Mouse (Mus musculus) G1E-ER4 (cell line): Measurements from ENCODE around the gene Dpp10. TPM values are rescaled to one million over a fixed set of nuclear protein-coding genes. Genes with fewer than 3 reads are reported as not detected.

ENCODE experiments used
- GATA1 ChIP-seq: IDR thresholded peaks from one replicate; pipeline ENCODE4 v1.8.0; 2012; ENCODE audit warnings: low read length, inconsistent platforms
- polyA plus RNA-seq: library from polyadenylated mRNA; stranded (reverse); fragments of >175 nt; gene quantifications from 2 replicates; pipeline ENCODE4 v1.2.3, GENCODE M21; 2012

Dpp10 gene
- polyA plus RNA-seq, result not detected in 2 replicates

GRCm38 (mm10) chr1:124044925-124045640, at the start of gene Dpp10:
Dpp10 (minus strand) TSS chr1:124045559.
- no peak for TF ChIP-seq GATA1

DNA sequence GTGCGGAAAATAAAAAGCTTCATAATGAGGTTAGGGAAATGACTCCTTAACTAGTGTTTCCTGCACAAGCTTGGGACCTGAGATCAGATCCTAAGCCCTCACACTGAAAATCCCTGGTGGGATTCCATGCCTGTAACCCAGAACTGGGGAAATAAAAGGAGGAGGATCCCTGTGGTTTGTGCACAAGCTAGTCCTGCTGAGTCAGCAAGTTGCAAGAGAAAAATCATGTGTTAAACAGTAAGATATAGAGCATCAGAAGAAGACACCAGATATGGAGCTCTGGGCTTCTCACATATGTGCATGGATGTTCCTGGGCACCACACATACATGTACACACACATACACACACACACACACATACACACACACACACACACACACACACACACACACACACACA, 3.2 kb upstream of the Dpp10 start:
- TF ChIP-seq GATA1, result no peak

DNA sequence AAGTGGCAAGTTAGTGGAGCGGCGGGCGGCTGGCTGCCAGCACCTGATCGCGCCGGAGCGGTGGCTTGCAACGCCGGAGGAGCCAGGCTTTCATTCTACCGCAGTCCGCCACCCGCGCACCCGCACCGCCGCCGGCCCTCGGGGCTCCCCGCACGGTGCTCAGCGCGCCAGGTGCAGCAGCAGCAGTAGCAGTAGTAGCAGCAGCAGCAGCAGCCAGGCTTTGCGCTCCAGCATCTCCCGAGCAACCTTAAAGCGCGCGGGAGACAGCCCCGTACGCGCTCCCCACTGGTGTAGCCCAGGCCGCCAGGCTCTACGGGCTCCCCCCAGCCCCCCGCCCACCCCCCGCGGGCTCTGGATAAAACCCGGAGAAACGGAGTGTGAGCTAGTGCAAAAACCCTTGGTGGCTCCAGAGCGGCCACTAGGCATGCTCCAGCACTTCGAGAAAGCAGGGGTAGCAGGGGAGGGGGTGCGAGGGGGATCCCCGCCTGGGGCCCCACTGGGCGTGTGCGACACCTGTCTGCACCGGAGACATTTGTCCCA, 472 bp upstream of the Dpp10 start:
- TF ChIP-seq GATA1, result no peak

DNA sequence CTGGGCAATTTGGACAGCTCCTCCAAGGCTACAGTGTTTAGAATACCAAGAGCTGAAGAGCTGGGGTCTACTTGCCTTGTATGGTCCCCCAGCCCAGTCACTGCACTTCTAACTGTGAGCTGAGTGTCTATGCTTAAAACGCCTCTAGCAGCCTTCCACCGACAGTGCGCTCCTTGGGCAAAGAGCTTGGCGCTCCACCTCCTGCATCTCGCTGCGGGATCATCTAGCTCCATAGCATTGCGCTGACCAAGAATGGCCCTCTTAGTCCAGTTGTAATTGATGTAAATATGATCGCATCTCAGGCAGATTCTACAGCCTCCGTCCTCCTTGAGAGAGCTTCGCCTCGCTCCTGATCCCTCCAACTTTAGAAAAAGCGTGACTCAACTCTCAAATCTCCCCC, 1.2 kb downstream of the Dpp10 start:
- no peak for TF ChIP-seq GATA1

DNA sequence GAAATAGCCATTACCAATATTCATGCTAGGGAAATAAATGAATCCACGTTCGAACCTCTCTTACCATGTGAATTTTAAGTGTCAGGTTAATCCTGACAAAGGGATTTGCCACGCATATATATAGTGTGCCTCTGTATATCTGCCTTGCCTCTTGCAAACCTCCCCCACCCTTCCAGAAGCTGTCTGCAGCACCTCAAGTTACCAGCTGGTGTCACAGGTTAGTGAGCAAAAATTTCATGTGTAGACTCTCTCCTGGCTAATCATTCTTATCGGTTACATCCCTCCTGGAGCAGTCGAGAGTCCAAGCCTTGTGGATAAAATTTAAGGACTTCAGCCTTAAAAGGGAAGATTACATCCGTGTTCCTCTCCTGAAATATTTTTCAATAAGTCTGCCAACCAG, 1.9 kb downstream of the Dpp10 start:
- no peak for TF ChIP-seq GATA1

DNA sequence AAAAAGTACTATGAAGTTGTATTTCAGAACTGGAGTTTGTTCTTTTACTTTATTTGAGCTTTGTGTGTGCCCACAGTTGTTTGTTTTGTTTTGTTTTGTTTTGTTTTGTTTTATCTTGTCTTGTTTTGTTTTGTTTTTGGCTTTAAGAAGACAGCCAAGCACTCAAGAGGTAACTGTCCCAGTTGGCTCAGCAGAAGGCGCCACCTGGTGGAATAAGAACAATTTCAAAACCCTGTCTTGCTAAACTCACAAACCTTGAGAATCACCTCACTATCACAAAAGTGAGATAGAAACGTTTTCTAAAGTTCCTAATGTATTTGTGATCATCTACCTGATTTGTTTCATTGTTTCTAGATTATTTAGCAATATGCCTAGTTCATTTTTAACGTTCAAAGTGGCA, 3.8 kb downstream of the Dpp10 start:
- TF ChIP-seq GATA1, result no peak

- TF ChIP-seq GATA1, result no peak
Measured at GRCm38 (mm10) chr1:124035306-124035990, 9.9 kb downstream of the Dpp10 start.

- TF ChIP-seq GATA1, result no peak
Measured at GRCm38 (mm10) chr1:124032677-124033076, 12.7 kb downstream of the Dpp10 start.

DNA sequence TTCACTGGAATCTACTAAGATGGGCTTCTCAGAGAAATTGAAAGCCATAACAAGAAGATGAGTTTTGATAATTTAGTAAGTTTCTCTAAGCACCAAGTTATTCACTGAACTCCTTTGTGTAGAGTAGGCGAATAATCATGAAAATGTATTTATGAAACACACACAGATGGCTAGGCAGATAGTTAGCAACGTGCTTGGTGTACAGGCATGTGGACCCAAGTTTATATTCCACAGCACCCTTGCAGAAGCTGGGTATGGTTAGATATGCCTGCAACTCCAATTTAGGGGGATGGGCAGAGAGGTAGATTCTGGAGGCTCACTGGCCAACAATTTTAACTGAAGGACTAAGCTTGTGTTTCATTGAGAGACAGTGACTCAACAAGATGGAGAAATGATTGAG, 13.4 kb downstream of the Dpp10 start:
- TF ChIP-seq GATA1, result no peak

DNA sequence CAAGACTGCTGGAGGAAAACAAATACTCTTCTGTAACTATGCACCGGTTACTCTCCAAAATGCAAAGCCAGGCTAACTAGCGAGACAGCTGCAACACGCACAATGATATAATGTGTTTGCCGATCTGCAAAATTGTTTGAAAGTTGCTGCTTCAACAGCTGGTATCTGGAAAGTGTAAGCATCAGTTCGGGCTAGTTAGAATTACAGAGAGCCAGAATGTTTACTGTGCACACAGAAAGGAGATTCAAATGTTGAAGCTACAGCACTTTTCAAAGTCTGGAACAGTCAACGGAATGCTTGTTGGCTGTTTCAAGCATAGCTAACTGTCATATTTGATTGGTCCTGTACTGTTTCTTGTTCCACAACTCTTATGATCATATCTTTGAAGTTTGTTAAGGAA, 42.6 kb downstream of the Dpp10 start:
- no peak for TF ChIP-seq GATA1

GRCm38 (mm10) chr1:123995780-123996179, 49.6 kb downstream of the Dpp10 start:
- TF ChIP-seq GATA1, result no peak

DNA sequence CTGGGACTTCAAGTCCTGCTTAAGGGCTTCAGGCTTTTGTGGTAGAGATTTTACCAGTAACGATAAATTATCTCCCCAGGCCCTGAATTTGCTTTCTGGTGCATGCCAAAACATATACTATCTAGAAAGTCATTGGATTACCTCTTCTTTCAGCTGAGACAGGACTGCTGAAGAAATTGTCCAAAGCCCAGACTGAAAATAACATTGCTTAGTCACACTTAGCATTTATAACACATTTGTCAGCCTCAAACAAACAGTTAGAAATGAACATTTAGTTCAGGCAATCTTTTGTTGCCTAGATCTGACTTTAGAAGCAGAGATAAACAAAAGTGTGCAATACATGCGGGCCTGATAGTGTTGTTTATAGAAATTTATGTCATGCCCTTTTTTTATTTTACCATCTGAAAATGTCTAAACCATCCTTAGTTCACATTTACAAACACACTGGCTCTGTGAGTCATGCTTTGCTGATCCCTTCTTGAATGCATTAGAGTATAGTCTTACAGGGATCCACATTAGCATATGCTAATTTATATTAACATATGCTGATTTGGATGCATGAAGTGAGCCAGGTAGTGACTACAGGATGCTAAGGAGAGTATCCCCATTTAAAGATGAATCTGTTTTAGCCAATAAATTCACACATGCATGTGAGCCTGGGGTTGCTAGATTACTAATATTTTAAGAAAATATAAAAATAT, 59.9 kb downstream of the Dpp10 start:
- no peak for TF ChIP-seq GATA1

- TF ChIP-seq GATA1, result no peak
Measured at GRCm38 (mm10) chr1:123978597-123978996, 66.8 kb downstream of the Dpp10 start.

DNA sequence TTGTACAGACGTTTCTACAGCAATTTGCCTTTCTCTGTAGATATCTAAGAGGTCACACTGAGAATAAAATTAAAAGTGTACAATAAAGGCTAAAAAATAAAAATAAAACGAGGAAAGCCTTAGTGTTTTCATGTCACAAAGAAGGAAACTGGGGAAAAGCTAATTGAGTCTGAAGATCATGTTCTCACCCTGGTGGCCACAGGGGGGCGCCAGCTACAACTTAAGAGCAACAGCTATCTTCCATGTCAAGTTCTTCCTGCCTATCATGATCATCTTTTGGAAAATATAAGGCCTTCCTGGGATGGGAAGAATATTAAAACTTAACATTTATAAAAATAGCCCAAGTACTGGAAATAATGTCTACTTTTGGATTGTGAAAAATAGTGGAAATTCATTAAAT, 70.7 kb downstream of the Dpp10 start:
- TF ChIP-seq GATA1, result no peak

GRCm38 (mm10) chr1:123946149-123946548, 99.2 kb downstream of the Dpp10 start:
- no peak for TF ChIP-seq GATA1

DNA sequence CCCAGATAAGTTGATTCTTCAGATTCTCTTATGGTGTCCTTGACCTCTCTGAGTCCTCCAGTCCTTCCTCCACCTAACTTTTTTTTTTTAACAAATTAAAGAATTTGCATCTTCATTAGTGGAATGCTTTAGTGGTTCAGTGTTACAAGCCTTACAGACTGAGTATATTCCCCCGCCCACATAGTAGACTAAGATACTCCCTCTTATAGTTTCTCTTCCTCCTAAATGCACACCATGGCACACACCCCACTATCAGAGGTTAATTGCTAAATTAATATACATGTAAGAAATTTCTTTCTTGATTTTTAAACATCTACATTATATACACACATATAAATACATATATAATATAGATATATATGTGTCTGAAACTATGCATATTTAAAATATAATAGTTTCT, 104.5 kb downstream of the Dpp10 start:
- no peak for TF ChIP-seq GATA1
